Mouse (Mus musculus) adrenal gland, adult 8-10 months (tissue): ENCODE results near the gene Cpm. TPM values are rescaled to one million over a fixed set of nuclear protein-coding genes. Genes with fewer than 3 reads are reported as not detected.
"Not testable (repeated sequence)": the region's sequence is repeated elsewhere in the genome, so short reads cannot be mapped to it uniquely, and the experiment has no call there.

ENCODE experiments used
- DNase-seq: peaks from one replicate; pipeline ENCODE4 v3.0.0; 2022
- total RNA-seq, 4 experiments: library from RNA; stranded (reverse); gene quantifications; 2 replicates each; pipeline ENCODE4 v1.2.4; 2022

The Cpm gene
- total RNA-seq, 4 experiments from 2014 or later = 19.9 to 44.3 (median 31.5) TPM

GRCm38 (mm10) chr10:117593857-117594256 is 35.4 kb upstream of the Cpm start:
- DNase-seq = no peak

DNA sequence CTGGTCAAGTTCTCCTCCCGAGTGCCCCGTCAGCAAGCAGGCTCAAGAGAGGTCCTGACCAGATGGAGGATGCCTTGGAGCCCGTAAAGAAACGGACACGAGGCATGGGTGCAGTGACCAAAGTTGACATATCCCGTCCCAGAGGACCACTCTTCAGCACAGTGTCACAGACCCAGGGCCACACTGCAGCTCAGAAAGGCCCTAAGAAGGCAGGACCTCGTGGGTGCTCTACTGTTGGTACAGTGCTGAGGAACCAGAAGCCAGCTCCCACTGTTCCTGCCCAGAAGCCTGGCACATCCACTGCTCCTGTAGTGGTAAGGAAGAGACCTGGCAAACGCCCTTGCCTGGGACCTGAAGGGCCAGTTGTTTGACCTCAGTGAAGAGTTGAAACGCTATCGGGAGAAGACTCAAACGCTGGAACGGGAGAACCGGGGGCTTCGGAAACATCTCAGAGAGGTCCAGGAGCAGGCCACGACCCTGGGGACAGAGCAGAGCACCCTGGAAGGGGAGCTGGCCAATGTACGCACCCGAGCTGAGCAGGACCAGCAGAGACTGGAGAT is 34.9 kb upstream of the Cpm start:
- no peak for DNase-seq

GRCm38 (mm10) chr10:117594913-117595312 is 34.4 kb upstream of the Cpm start:
- no peak for DNase-seq

GRCm38 (mm10) chr10:117595442-117596164 is 33.7 kb upstream of the Cpm start:
- DNase-seq = no peak

DNA sequence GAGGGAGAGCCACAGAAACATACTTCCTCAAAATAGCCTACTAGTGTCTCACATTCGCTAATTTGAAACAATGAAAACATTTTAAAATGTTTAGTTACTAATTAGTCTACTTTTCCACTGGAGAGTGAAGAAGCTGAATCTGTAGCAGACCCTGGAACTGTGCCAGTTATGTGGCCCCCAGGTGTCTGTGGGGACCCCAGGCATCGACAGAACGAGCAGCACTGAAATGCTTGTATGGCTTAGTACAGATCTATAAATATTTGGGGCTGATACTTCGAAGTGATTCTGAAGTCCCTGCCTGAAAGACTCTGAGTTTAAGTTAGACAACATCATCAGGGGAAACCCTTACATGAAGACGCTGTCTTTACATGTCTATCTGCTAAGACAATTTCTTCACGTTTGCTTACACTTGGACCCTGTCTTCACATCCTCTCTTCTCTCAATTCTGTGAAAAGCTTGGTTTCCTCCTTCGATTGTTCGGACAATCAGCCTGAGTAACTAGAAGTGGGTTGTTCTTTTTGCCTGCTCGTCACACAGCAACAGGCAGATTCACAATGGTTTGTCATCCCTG is 33.0 kb upstream of the Cpm start:
- DNase-seq = no peak

GRCm38 (mm10) chr10:117596771-117597324 is 32.5 kb upstream of the Cpm start:
- no peak for DNase-seq

- DNase-seq = not testable (repeated sequence)
Observed at GRCm38 (mm10) chr10:117597371-117598265, 31.7 kb upstream of the Cpm start.

GRCm38 (mm10) chr10:117598266-117598950 is 30.9 kb upstream of the Cpm start:
- no peak for DNase-seq

- DNase-seq = not testable (repeated sequence)
Observed at GRCm38 (mm10) chr10:117598951-117599572, 30.2 kb upstream of the Cpm start.

- no peak for DNase-seq
Observed at GRCm38 (mm10) chr10:117601146-117602035, 27.9 kb upstream of the Cpm start.

GRCm38 (mm10) chr10:117602325-117603129 is 26.8 kb upstream of the Cpm start:
- no peak for DNase-seq

- no peak for DNase-seq
Observed at GRCm38 (mm10) chr10:117603130-117603833, 26.0 kb upstream of the Cpm start.

- DNase-seq = no peak
Observed at GRCm38 (mm10) chr10:117603834-117604623, 25.3 kb upstream of the Cpm start.

DNA sequence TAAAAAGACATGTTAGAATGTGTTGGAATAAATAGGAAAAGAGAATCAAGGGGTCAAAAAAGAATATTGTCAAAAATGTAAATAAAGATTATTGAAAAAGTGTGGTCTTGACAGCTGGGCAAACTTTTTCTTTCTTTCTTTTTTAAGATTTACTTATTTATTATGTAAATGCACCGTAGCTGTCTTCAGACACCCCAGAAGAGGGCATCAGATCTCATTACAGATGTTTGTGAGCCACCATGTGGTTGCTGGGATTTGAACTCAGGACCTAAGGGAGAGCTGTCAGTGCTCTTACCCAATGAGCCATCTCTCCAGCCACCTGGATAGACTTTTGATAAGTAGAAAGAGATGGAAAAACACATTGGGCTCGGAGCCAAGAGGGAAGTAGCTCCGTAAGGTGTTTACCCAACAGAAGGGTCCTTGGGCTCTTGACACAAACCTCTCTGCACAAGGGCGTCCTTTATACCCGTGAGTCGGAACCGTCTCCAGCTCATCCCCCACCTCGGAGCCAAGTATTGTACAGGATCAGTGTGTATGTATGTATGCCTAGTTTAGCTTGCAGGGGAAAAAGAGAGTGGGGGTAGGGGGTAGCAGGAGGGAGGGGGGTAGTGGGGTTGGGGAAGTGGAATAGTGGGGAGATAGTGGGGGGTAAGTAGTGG is 24.5 kb upstream of the Cpm start:
- no peak for DNase-seq

DNA sequence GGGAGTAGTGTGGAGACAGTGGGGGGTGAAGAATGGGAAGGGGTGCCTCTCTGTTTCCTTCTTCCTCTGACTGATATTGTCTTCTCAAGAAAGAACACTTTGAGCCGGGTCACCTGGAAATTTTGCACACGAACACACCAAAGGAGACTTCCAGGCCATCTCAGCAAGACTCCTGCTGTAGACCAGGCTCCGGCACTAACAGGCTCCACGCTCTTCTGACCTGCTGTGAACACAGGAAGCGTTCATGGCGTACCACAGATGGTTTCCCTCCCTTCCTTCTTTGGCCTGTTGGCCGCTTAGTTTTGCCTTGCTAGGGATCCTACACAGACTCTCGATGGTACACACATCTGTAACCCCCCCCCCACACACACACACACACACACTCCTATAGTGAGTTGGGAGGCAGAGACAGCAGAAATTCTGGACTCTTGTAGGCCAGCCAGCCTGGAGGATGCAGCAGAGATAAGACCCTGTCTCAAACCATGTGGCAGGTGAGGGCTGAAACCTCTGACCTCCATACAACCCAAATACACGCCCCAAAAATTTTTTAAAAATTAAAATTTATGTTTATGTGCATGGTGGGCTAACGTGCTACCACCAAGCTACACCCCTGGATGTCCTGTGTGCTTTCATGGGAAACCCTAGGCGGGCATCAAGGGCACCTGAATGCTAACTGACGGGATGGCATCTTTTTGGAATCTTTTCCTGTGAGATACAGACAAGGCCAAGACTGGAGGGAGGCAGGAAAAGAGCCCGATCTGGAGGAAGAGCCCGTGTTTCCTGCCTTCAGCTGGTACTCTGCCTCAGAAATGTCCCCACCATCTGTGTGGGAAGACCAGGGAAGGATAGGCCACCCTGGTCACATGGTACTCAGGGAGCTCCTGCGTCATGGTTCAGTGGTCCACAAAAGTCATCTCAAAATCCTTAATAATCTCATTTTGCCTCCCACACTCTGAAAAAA is 23.7 kb upstream of the Cpm start:
- no peak for DNase-seq

- DNase-seq = no peak
Observed at GRCm38 (mm10) chr10:117606423-117606822, 22.9 kb upstream of the Cpm start.
